Mouse (Mus musculus) testis, adult 2 months (tissue): ENCODE measurements at regions not wholly inside any gene's neighbourhood (a gene's known extent, or its start where the extent isn't known, plus 50 kb on each side); places are given as distances from the start of the nearest gene placed in this dataset.

Experiments
- H3K27ac ChIP-seq: fragments of 200-500 bp; 2 replicates; pipeline ENCODE4 v1.5.1; 2012; ENCODE audit warnings: low read depth, low read length; ENCODE audit not compliant: control insufficient read depth, insufficient read depth
- H3K27me3 ChIP-seq: fragments of 200-500 bp; 2 replicates; pipeline ENCODE4 v1.6.1; 2012; ENCODE audit warnings: mild to moderate bottlenecking, low read length, moderate library complexity; ENCODE audit not compliant: control insufficient read depth, insufficient read depth
- H3K36me3 ChIP-seq: fragments of 200-500 bp; 2 replicates; pipeline ENCODE4 v1.6.1; 2012; ENCODE audit warnings: mild to moderate bottlenecking, low read length; ENCODE audit not compliant: control insufficient read depth, insufficient read depth
- H3K4me1 ChIP-seq: fragments of 200-500 bp; 2 replicates; pipeline ENCODE4 v1.6.1; 2012; ENCODE audit warnings: low read length; ENCODE audit not compliant: control insufficient read depth, insufficient read depth
- H3K4me3 ChIP-seq: fragments of 200-500 bp; 2 replicates; pipeline ENCODE4 v1.5.1; 2012; ENCODE audit warnings: low read depth, mild to moderate bottlenecking, low read length, moderate library complexity, mixed read lengths; ENCODE audit not compliant: control insufficient read depth
- CTCF ChIP-seq: fragments of 200-500 bp; IDR thresholded peaks from 2 replicates; pipeline ENCODE4 v1.5.1; 2012; ENCODE audit warnings: low read depth, mild to moderate bottlenecking, inconsistent platforms, low read length, moderate library complexity; ENCODE audit not compliant: control insufficient read depth, insufficient read depth, insufficient replicate concordance
- POLR2A ChIP-seq: fragments of 200-500 bp; IDR thresholded peaks from 2 replicates; pipeline ENCODE4 v1.6.1; 2012; ENCODE audit warnings: low read depth, mild to moderate bottlenecking, inconsistent platforms, low read length, moderate library complexity; ENCODE audit not compliant: control insufficient read depth

DNA sequence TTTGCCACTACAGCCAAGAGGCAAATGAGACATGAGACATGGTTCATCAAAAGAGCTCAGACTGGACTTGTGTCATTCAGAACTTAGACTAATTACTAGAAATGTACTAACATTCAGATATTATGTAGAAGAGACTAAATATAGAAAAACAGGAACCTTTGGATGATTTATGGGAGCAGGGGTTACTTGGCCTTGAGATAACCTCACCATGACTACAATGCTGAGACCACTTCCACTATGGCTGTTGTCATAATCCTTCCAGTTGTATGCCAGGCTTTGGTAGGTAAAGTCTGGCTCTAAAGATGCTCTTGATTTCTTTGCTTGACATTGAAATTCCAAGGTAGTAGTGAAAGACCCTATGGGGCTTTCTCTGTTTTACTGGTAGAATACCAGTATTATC, 369.3 kb upstream of the Thbs1 start:
- TF ChIP-seq POLR2A (no peak), CTCF (no peak)
- H3K27me3 ChIP-seq, result no peaks in the 10 kb centered on the region
- H3K27ac ChIP-seq, result no peak overlapping the region
- H3K4me3 ChIP-seq, result no peak overlapping the region
- H3K4me1 ChIP-seq, result no peaks in the 10 kb centered on the region
- no peaks in the 10 kb centered on the region for H3K36me3 ChIP-seq

GRCm38 (mm10) chr2:117743901-117744300, 367.8 kb upstream of the Thbs1 start:
- H3K36me3 ChIP-seq, result no peaks in the 10 kb centered on the region
- H3K4me3 ChIP-seq, result no peak overlapping the region
- no peaks in the 10 kb centered on the region for H3K27me3 ChIP-seq
- no peaks in the 10 kb centered on the region for H3K4me1 ChIP-seq
- no peak overlapping the region for H3K27ac ChIP-seq
- TF ChIP-seq CTCF (no peak), POLR2A (no peak)

DNA sequence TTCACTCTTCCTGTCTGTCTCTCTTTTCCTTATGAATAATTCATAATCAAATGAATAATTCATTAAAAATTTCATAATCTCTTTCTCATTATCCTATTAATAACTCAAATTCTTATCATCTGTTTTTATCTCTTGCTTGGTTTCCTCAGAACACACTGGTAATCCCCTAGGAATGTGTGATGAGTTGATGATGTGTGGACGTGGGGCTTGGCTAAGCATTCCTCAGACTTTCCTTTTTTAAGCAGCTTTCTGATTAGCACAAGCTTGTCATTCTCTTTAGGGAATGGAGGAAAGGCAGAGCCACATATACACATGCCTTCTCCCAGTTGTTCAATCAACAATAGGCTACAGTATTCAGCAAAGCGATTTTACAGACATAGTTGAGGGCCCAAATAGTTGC, 365.9 kb upstream of the Thbs1 start:
- TF ChIP-seq CTCF (no peak), POLR2A (no peak)
- Histone ChIP-seq H3K4me3 (no peak overlapping the region), H3K36me3 (no peaks in the 10 kb centered on the region), H3K4me1 (no peaks in the 10 kb centered on the region), H3K27ac (no peak overlapping the region), H3K27me3 (no peaks in the 10 kb centered on the region)

- Histone ChIP-seq H3K27ac (no peak overlapping the region), H3K27me3 (no peaks in the 10 kb centered on the region), H3K4me3 (no peak overlapping the region), H3K36me3 (no peaks in the 10 kb centered on the region), H3K4me1 (no peaks in the 10 kb centered on the region)
- TF ChIP-seq CTCF (no peak), POLR2A (no peak)
These were observed 364.5 kb upstream of the Thbs1 start for GRCm38 (mm10) chr2:117747136-117747535.

GRCm38 (mm10) chr2:117748892-117749291, 362.8 kb upstream of the Thbs1 start:
- H3K27me3 ChIP-seq, result no peaks in the 10 kb centered on the region
- TF ChIP-seq CTCF (no peak), POLR2A (no peak)
- no peaks in the 10 kb centered on the region for H3K36me3 ChIP-seq
- no peak overlapping the region for H3K4me3 ChIP-seq
- H3K27ac ChIP-seq, result no peak overlapping the region
- no peaks in the 10 kb centered on the region for H3K4me1 ChIP-seq

DNA sequence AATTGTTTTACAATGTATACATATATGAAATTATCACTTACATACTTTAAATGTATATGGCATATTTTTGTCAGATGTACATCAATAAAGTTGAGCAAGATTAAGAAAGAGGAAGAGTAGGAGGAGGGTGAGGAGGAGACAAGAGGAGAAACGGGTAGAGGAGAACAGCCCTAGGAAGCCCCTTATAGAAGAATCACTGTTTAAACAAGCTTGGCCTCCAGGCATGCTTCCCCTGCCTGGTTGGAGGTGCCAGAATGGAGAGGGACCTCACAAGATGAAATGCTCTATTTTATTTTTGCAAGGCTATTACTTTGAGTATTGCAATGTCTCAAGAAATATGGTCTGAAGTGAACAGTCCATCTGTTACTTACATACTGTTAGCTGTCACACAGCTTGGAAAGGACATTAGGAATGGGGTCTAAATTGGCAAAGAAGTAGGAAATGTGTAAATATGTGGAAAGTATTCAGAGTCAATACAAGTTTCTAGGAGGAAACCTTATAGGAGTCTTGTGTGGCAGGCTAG, 352.1 kb upstream of the Thbs1 start:
- Histone ChIP-seq H3K27me3 (no peaks in the 10 kb centered on the region), H3K4me3 (no peak overlapping the region), H3K36me3 (no peaks in the 10 kb centered on the region), H3K4me1 (no peaks in the 10 kb centered on the region), H3K27ac (no peak overlapping the region)
- TF ChIP-seq CTCF, result no peak
- TF ChIP-seq POLR2A, result no peak

DNA sequence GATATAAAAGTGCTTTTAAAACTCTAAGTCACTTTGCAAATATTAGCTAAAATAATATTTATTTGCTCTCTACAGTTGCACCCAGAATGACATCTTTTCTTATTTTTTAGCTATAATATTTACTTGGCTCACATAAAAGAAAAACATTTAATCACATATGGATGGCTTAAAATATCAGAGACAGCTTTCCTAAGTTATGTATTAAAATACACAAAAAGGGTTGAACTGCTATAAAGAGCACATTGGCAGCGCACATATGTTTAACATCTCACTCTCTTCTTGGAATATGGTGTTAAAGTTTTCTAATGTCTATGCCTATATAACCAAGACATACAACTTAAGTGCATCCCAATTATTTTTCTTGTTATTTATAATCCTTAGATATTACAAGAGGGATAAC, 348.0 kb upstream of the Thbs1 start:
- H3K4me3 ChIP-seq, result no peak overlapping the region
- TF ChIP-seq POLR2A, result no peak
- TF ChIP-seq CTCF, result no peak
- no peaks in the 10 kb centered on the region for H3K36me3 ChIP-seq
- H3K4me1 ChIP-seq, result no peaks in the 10 kb centered on the region
- no peaks in the 10 kb centered on the region for H3K27me3 ChIP-seq
- no peak overlapping the region for H3K27ac ChIP-seq

DNA sequence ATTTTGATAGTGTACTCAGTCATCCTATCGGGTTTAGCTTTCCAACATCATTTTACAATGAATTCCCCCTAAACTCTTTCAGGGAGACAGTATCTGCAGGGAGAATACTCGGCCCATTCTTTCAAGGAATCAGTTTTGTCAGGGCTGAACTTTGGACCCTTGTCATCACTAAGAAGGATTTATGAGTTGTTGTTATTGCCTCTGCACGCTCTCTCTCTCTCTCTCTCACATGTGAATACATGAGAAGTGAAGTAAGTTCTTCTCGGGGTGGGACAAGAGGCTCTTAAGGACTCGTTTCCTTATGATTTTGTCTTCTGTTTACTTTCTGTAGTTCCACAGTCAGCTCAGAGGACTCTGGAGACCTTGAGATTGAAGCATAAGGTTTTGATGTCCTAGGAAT, 346.1 kb upstream of the Thbs1 start:
- Histone ChIP-seq H3K4me1 (no peaks in the 10 kb centered on the region), H3K27ac (no peak overlapping the region), H3K27me3 (no peaks in the 10 kb centered on the region), H3K4me3 (no peak overlapping the region), H3K36me3 (no peaks in the 10 kb centered on the region)
- TF ChIP-seq POLR2A (no peak), CTCF (no peak)
